Comparison of ENCODE assay signal across 9 mouse cellular contexts in genomic region chr4:140910661-140911310, GRCm38 (mm10). TPM values are rescaled to one million over a fixed set of nuclear protein-coding genes. Genes with fewer than 3 reads are reported as not detected.
DNase-seq lines count a peak whose midpoint lies in the region; ATAC-seq lines count a peak whose summit lies in the region.
"Had no signal": no experiment of that assay in that cellular context is flagged by ENCODE, and none has a peak within 500 bp of the region (broad histone marks: within the 10 kb centered on the region; RNA-seq: fewer than 3 reads in every experiment).

No protein-coding gene starts in this region.

- peaks cover 14% of the 10 kb centered on the region for H3K27me3 ChIP-seq in erythroblast, embryonic 14.5 days (ENCODE audit: control insufficient read depth)
- no peaks in the 10 kb centered on the region for H3K27me3 ChIP-seq in kidney, embryonic 16.5 days (ENCODE audit: insufficient read depth, low read length)

- H3K4me1 ChIP-seq in erythroblast, embryonic 14.5 days (ENCODE audit: control insufficient read depth), result peaks cover 70% of the 10 kb centered on the region
- H3K4me1 ChIP-seq in kidney, embryonic 16.5 days (ENCODE audit: insufficient read depth, low read length), result peaks cover 25% of the 10 kb centered on the region

- peaks cover 28% of the 10 kb centered on the region for H3K36me3 ChIP-seq in erythroblast, embryonic 14.5 days (ENCODE audit: control insufficient read depth)
- H3K36me3 ChIP-seq in kidney, embryonic 16.5 days (ENCODE audit: insufficient read depth, low read length), result no peaks in the 10 kb centered on the region

- peak; percentile 15 for DNase-seq in urinary bladder, adult 2 months (ENCODE audit: low spot score)
- DNase-seq in urinary bladder, postnatal 10 days (ENCODE audit: low spot score), result no peak
- DNase-seq in c-Kit-positive CD71-positive TER-119-positive erythroid progenitor cells, embryonic 14.5 days (ENCODE audit: low spot score), result no peak
- no peak for DNase-seq in cerebellum, postnatal 36 days
- no peak for DNase-seq in yolk sac, embryonic 10.5 days (ENCODE audit: low spot score)
- DNase-seq: lung, embryonic 14.5 days had no signal

- 6% methylated on average over 17 of the region's 17 CpGs for WGBS in kidney, embryonic 16.5 days

- H3K27ac ChIP-seq in kidney, embryonic 16.5 days (ENCODE audit: low read length), result 0 out of 2 replicates have a peak overlapping the region, but pooled peaks have one; percentile 4

- 0 out of 2 replicates have a peak overlapping the region, but pooled peaks have one; percentile 28 for H3K9ac ChIP-seq in kidney, embryonic 16.5 days (replicated peaks; ENCODE audit: low read length)
- H3K9ac ChIP-seq: lung, embryonic 14.5 days had no signal

- peak overlapping the region; percentile 57 for H3K4me3 ChIP-seq in erythroblast, embryonic 14.5 days (replicated peaks)
- H3K4me3 ChIP-seq in kidney, embryonic 16.5 days (ENCODE audit: low read length), result peak overlapping the region; percentile 20; the same call in 1 of the 2 replicates

- H3K9me3 ChIP-seq in erythroblast, embryonic 14.5 days (ENCODE audit: control insufficient read depth, low read length), result no peaks in the 10 kb centered on the region
- no peaks in the 10 kb centered on the region for H3K9me3 ChIP-seq in kidney, embryonic 16.5 days (ENCODE audit: low read length)

- peak overlapping the region; percentile 28 for H3K4me2 ChIP-seq in kidney, embryonic 16.5 days (replicated peaks; ENCODE audit: low read depth, low read length)
- H3K4me2 ChIP-seq: lung, embryonic 14.5 days had no signal

- ATAC-seq in erythroblast, adult 5-6 weeks (replicated peaks; ENCODE audit: low FRiP score, poor library complexity, severe bottlenecking), result no peak
- peak; percentile 20; the same call in 1 of the 2 replicates for ATAC-seq in kidney, embryonic 16.5 days (ENCODE audit: low FRiP score, low TSS enrichment)

RNA-seq across cellular contexts. Expression of gene Padi2, which starts 4.6 kb away (rescaled TPM):
- polyA plus RNA-seq in erythroblast, embryonic 14.5 days (2012), result 2.4 and 2.6 TPM in 2 replicates
- total RNA-seq in erythroblast, adult 5-6 weeks (2015; ENCODE audit: low replicate concordance), result 5.4 and 7.1 TPM in 2 replicates
- total RNA-seq in erythroblast, adult 5-6 weeks (2017; ENCODE audit: low replicate concordance), result 5.0 and 5.1 TPM in 2 replicates
- 1.7 and 1.8 TPM in 2 replicates for polyA plus RNA-seq in urinary bladder, adult 2 months (2012; rRNA removed)
- 18.1 and 24.3 TPM in 2 replicates for polyA plus RNA-seq in kidney, embryonic 16.5 days (2015; fragmentation: Nextera tagmentation; extraction: Ambion mirVana)

RNA-seq across cellular contexts. Expression of gene Sdhb, which starts 50.2 kb away (rescaled TPM):
- 9.3 and 10.1 TPM in 2 replicates for polyA plus RNA-seq in erythroblast, embryonic 14.5 days (2012)
- total RNA-seq in erythroblast, adult 5-6 weeks (2015; ENCODE audit: low replicate concordance), result 46.7 and 50.4 TPM in 2 replicates
- 20.5 and 34.4 TPM in 2 replicates for total RNA-seq in erythroblast, adult 5-6 weeks (2017; ENCODE audit: low replicate concordance)
- 175 and 188 TPM in 2 replicates for polyA plus RNA-seq in urinary bladder, adult 2 months (2012; rRNA removed)
- polyA plus RNA-seq in kidney, embryonic 16.5 days (2015; fragmentation: Nextera tagmentation; extraction: Ambion mirVana), result 520 and 550 TPM in 2 replicates

Comparison
In these comparisons a context has a peak if more than half of its experiments do, and no peak if none do; other contexts are left out.
1. RNA of gene Sdhb, which starts 50.2 kb away (polyA plus RNA-seq): 520 to 550 TPM in kidney, embryonic 16.5 days and 175 to 188 TPM in urinary bladder, adult 2 months; 9.3 to 10.1 TPM in erythroblast, embryonic 14.5 days; every median in the first group is over 10 times any median in the second.